Mouse (Mus musculus) CD8-positive naive resting alpha-beta T cell, adult 57 days (primary cell): ENCODE results near the gene Zfp367. TPM values are rescaled to one million over a fixed set of nuclear protein-coding genes. Genes with fewer than 3 reads are reported as not detected.

Experiments used
- total RNA-seq: library from RNA; stranded (reverse); gene quantifications from one replicate; pipeline ENCODE4 v1.2.4, GENCODE M21; 2023

Gene Zfp367
- 13.6 TPM for total RNA-seq

GRCm38 (mm10) chr13:64153083-64153682 lies at the start of gene Zfp367:
Zfp367 (minus strand) TSS chr13:64153202.

GRCm38 (mm10) chr13:64161548-64161915 lies 8.5 kb upstream of the Zfp367 start, which contains the start of gene Habp4:
Habp4 (plus strand) TSS chr13:64161824.

GRCm38 (mm10) chr13:64128858-64129615 lies 24.0 kb downstream of the Zfp367 start, which contains the start of gene Slc35d2:
Slc35d2 (minus strand) TSS chr13:64129368.

GRCm38 (mm10) chr13:64089130-64089529 lies 63.9 kb downstream of the Zfp367 start, which contains the start of gene Hsd17b3:
Hsd17b3 (minus strand) TSS chr13:64089230.

Other genes with a start within 250 kb of the Zfp367 start
- gene Hsd17b3, start 64.0 kb downstream of the Zfp367 start, total RNA-seq, result not detected
- 12.3 TPM for gene Slc35d2, start 23.8 kb downstream of the Zfp367 start, total RNA-seq
- gene Habp4, start 8.6 kb upstream of the Zfp367 start, total RNA-seq, result 12.0 TPM
- gene Cdc14b, start 122.1 kb upstream of the Zfp367 start, total RNA-seq, result 49.9 TPM
- 65.4 TPM for gene Aaed1, start 159.5 kb upstream of the Zfp367 start, total RNA-seq
- gene Ctsl, start 217.7 kb upstream of the Zfp367 start, total RNA-seq, result 43.9 TPM